Mouse (Mus musculus): Measurements from ENCODE around the gene Rsph3b. TPM values are rescaled to one million over a fixed set of nuclear protein-coding genes. Genes with fewer than 3 reads are reported as not detected.
A peak's percentile ranks its signal among the peaks of the same experiment; 100 is the strongest.

Gene Rsph3b
- polyA plus RNA-seq, 1 experiment = 27.7 TPM

DNA sequence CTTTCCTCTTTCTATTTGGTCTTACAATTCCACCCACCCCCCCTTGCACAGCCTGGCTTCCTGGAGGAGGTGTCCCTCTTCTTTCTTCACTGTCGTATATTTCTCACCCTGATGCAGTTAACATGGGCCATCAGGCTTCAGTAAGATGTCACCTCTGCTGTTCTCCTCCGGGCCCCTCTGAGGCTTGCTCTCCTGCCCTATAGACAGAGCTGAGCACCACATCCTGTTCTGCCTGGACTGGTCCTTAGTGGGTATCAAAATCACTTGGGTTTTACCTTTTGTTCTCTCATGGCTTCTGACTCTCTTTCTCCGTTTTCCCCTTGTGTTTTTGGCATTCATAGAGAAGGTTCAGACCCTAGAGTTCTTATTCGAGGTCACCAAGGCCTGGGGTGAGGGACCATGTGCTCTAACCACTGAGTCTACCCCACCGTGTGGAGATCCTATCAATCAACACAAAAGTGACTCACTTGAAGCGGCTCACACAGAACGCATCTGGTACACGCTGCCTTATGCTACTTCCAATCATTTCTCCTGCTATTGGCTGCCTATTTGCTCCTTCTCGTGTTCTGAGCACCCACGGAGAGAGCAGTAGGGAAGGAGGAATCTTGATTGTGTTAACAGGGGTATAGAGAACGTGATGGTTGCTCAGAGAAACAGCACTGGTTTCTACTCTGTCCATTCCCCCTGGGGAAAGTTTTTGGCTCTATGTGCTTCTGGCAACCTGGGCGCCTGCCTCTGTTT lies 86.3 kb downstream of the Rsph3b start:
- DNase-seq (ENCODE audit: low read depth) = no peak
- no peak for TF ChIP-seq CTCF (IDR thresholded peaks at IDR 0.05; ENCODE audit: borderline replicate concordance, extremely low read depth, insufficient read depth, insufficient read length)
- no peak for TF ChIP-seq POLR2A (IDR thresholded peaks at IDR 0.05; ENCODE audit: borderline replicate concordance, extremely low read depth, insufficient read depth, insufficient read length, poor library complexity, severe bottlenecking)

DNA sequence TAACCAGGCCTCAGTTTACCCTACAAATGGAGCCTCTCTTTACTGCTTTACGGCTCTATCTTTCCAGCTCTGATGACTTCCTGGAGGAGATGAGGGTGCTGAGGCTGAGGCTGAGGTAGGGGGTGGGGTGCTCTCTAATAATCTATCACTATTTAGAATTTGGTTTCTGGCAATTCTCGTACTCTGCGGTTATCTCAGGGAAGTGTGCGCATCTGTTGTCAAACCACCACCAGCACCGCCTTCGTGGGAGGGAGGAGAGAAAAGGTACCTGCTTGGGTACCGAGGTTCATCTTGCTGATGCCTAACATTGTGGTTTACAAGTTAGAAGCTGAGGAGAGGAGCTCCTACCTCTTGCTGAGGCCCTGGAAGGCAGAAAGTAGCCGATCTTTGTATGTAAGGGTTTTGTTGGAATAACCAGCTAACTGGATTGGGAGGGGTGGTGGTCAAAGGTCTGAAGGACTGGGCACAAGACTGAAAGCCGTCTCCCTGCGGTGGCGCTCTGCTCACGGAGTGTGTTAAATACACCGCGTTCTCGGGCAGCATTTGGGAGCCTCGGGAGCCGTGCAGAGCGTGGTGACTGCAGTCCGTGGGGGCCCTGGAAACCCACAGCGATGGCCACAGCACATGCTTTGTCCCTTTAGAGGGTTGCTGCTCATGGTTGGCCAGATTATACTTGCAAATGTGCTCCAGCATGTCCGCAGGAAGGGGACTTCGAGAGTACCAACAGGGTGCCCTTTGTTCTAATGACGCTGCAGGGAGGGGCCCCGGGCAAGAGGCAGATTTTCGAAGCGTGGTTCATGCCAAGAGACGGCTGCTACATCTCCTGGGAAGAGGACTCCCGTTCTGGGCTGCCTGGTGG lies 87.1 kb downstream of the Rsph3b start:
- TF ChIP-seq CTCF (IDR thresholded peaks at IDR 0.05; ENCODE audit: borderline replicate concordance, extremely low read depth, insufficient read depth, insufficient read length) = no peak
- TF ChIP-seq POLR2A (IDR thresholded peaks at IDR 0.05; ENCODE audit: borderline replicate concordance, extremely low read depth, insufficient read depth, insufficient read length, poor library complexity, severe bottlenecking) = 0 out of 2 replicates have a peak, but pooled peaks have one; percentile 5
- DNase-seq (ENCODE audit: low read depth) = peak; percentile 95

DNA sequence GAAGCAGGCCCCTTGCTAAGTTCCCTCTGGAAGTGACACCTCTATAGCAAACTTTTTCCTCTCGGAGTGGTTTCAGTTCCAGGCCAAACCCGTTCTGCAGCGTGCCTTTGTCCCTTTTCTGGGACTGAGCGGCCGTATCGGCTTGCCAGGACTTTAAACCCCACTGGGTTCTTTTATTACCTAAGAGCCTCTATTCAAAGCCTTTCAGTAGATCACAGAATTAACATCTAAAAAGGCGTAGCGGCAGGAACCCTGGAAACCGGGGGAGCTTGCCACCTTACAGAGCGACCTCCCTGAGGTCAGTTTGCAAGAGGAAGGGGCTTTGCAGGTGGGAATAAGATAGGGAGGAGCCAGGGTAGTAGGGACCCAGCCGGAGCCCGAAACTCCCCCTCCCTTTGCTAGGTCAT lies 88.0 kb downstream of the Rsph3b start:
- DNase-seq (ENCODE audit: low read depth) = peak; percentile 91
- TF ChIP-seq CTCF (IDR thresholded peaks at IDR 0.05; ENCODE audit: borderline replicate concordance, extremely low read depth, insufficient read depth, insufficient read length) (no peak), POLR2A (IDR thresholded peaks at IDR 0.05; ENCODE audit: borderline replicate concordance, extremely low read depth, insufficient read depth, insufficient read length, poor library complexity, severe bottlenecking) (no peak)

DNA sequence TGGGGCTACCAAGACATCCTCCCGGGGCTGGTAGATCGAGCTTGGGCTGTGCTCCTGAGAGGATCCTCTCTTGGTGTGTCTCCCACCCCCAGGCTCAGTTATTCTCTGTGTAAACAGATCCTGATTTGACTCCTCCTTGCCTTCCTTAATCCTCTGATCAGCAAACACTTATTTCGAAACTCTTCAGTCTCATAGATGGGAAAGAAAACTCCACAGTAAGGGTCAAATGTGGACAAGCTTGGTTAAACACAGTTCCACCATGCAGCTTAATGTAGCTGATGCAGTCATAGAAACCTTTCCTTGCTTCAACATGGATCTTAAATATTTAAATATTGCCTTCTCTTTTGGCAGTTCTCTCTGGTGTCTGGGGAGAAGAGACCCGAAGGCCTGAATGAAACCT lies 88.4 kb downstream of the Rsph3b start:
- no peak for DNase-seq (ENCODE audit: low read depth)
- TF ChIP-seq POLR2A (IDR thresholded peaks at IDR 0.05; ENCODE audit: borderline replicate concordance, extremely low read depth, insufficient read depth, insufficient read length, poor library complexity, severe bottlenecking) = no peak
- no peak for TF ChIP-seq CTCF (IDR thresholded peaks at IDR 0.05; ENCODE audit: borderline replicate concordance, extremely low read depth, insufficient read depth, insufficient read length)

Other genes starting within 250 kb of the Rsph3b start
- gene Ezr, start 165.9 kb downstream of the Rsph3b start, polyA plus RNA-seq (2012; rRNA removed) = 42.8 and 44.5 TPM in 2 replicates
- gene Tagap1, start 12.5 kb upstream of the Rsph3b start, polyA plus RNA-seq (2012; rRNA removed) = 38.7 and 53.9 TPM in 2 replicates
- gene Rnaset2b, start 22.0 kb upstream of the Rsph3b start, polyA plus RNA-seq (2012; rRNA removed) = 57.3 and 59.0 TPM in 2 replicates
- gene Gm49721, start 30.2 kb upstream of the Rsph3b start, polyA plus RNA-seq (2012; rRNA removed) = 0.48 and 1.1 TPM in 2 replicates
- not detected in 2 replicates for gene Gm1604a, start 76.9 kb upstream of the Rsph3b start, polyA plus RNA-seq (2012; rRNA removed)
- gene Rps6ka2, start 221.4 kb upstream of the Rsph3b start, polyA plus RNA-seq (2012; rRNA removed) = 30.3 and 33.3 TPM in 2 replicates